Mouse (Mus musculus) urinary bladder, postnatal 4 days (tissue): ENCODE measurements around the gene Serinc4.
"Not testable (repeated sequence)": the region's sequence is repeated elsewhere in the genome, so short reads cannot be mapped to it uniquely, and the experiment has no call there.

Experiments used
- DNase-seq, 2 experiments: peaks; one replicate each; pipeline ENCODE4 v3.0.0; 2021 to 2022; ENCODE audit warnings: low spot score in 2 of 2

Gene Serinc4

GRCm38 (mm10) chr2:121456692-121457642 is at the start of gene Serinc4:
Gene Serinc4 (minus strand): TSS chr2:121456781.
- peak; percentile 77 to 86 for DNase-seq

GRCm38 (mm10) chr2:121501550-121501949 is 45.0 kb upstream of the Serinc4 start:
- not testable (repeated sequence) for DNase-seq

GRCm38 (mm10) chr2:121484403-121484802 is 27.8 kb upstream of the Serinc4 start:
- DNase-seq, result not testable (repeated sequence)

GRCm38 (mm10) chr2:121483576-121483975 is 27.0 kb upstream of the Serinc4 start:
- DNase-seq, result no peak

- DNase-seq, result not testable (repeated sequence)
Observed at GRCm38 (mm10) chr2:121480916-121481315, 24.3 kb upstream of the Serinc4 start.

- no peak for DNase-seq
Observed at GRCm38 (mm10) chr2:121480498-121480897, 23.9 kb upstream of the Serinc4 start.

- DNase-seq, result no peak
Observed at GRCm38 (mm10) chr2:121477491-121478266, 21.1 kb upstream of the Serinc4 start.

- DNase-seq, result not testable (repeated sequence)
Observed at GRCm38 (mm10) chr2:121475306-121475705, 18.7 kb upstream of the Serinc4 start.

GRCm38 (mm10) chr2:121474180-121474535 is 17.6 kb upstream of the Serinc4 start:
- DNase-seq, result no peak

GRCm38 (mm10) chr2:121473301-121474179 is 17.0 kb upstream of the Serinc4 start, which contains the start of gene Mfap1b:
Gene Mfap1b (minus strand): TSS chr2:121474067.
- peak; percentile 69 to 74 for DNase-seq

GRCm38 (mm10) chr2:121472783-121473182 is 16.2 kb upstream of the Serinc4 start:
- DNase-seq, result not testable (repeated sequence)

GRCm38 (mm10) chr2:121468982-121469381 is 12.4 kb upstream of the Serinc4 start:
- not testable (repeated sequence) for DNase-seq

- no peak for DNase-seq
Observed at GRCm38 (mm10) chr2:121460071-121460470, 3.5 kb upstream of the Serinc4 start.

- DNase-seq, result no peak
Observed at GRCm38 (mm10) chr2:121455534-121455933, 1.0 kb downstream of the Serinc4 start.

GRCm38 (mm10) chr2:121453917-121454316 is 2.7 kb downstream of the Serinc4 start:
- no peak for DNase-seq

- DNase-seq, result no peak
Observed at GRCm38 (mm10) chr2:121452990-121453389, 3.6 kb downstream of the Serinc4 start, which contains the start of gene Hypk. Gene Hypk (plus strand): TSS chr2:121453290.

- DNase-seq, result no peak
Observed at GRCm38 (mm10) chr2:121452361-121452760, 4.2 kb downstream of the Serinc4 start.

- no peak for DNase-seq
Observed at GRCm38 (mm10) chr2:121450093-121450492, 6.5 kb downstream of the Serinc4 start.

GRCm38 (mm10) chr2:121449545-121450011 is 7.0 kb downstream of the Serinc4 start:
- DNase-seq, result no peak

- DNase-seq, result peak; percentile 100
Observed at GRCm38 (mm10) chr2:121448739-121449535, 7.6 kb downstream of the Serinc4 start, which contains the start of gene Serf2. Gene Serf2 (plus strand): TSS chr2:121449195.
